ENCODE assay signal across 9 mouse cellular contexts in the genomic region with DNA sequence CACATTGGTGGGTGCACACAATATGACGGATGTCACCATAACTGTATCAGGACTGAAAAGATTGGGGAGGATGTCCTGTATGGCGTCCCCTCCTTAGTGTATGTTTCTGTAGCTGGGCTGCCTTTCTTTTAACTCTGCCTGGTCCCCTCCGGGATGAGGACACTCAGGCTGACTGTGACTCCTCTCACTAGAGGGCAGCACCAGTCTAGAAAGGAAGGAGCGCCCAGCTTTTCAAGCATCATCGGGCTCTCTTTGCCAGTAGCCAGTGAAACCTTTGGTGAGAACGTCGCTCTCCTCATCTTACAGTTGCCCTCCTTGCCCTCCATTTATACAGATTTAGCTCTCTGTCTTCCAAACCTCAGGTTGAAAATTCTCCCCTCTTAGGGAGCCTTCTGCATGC.
DNase-seq lines count a peak whose midpoint lies in the region; ATAC-seq and TF ChIP-seq lines count a peak whose summit lies in the region.
"Had no signal": no experiment of that assay in that cellular context is flagged by ENCODE, and none has a peak within 500 bp of the region (broad histone marks: within the 10 kb centered on the region; RNA-seq: fewer than 3 reads in every experiment).

No protein-coding gene starts in this region.

- TF ChIP-seq POLR2A in testis, adult 2 months (IDR thresholded peaks at IDR 0.05; ENCODE audit: control insufficient read depth, low read depth, low read length) = no peak

- 19% methylated on average over 7 of the region's 7 CpGs for WGBS in midbrain, embryonic 16.5 days

- peak; percentile 29; the same call in 1 of the 2 replicates for TF ChIP-seq CTCF in testis, adult 2 months (IDR thresholded peaks at IDR 0.05; ENCODE audit: control insufficient read depth, insufficient read depth, insufficient replicate concordance, low read depth, low read length)

- peaks cover 2% of the 10 kb centered on the region; the same call in 1 of the 2 replicates for H3K4me1 ChIP-seq in testis, adult 2 months (ENCODE audit: control insufficient read depth, insufficient read depth, low read length)
- H3K4me1 ChIP-seq in midbrain, embryonic 16.5 days (ENCODE audit: control insufficient read depth, insufficient read depth, low read length) = peaks cover 22% of the 10 kb centered on the region
- H3K4me1 ChIP-seq: liver, embryonic 15.5 days had no signal

- no peak overlapping the region for H3K9ac ChIP-seq in midbrain, embryonic 16.5 days (ENCODE audit: low read depth, low read length)
- H3K9ac ChIP-seq: liver, embryonic 15.5 days had no signal

- no peak overlapping the region for H3K27ac ChIP-seq in testis, adult 2 months (ENCODE audit: control insufficient read depth, insufficient read depth, low read depth, low read length)
- no peak overlapping the region for H3K27ac ChIP-seq in midbrain, embryonic 16.5 days (ENCODE audit: low read length)
- H3K27ac ChIP-seq: liver, embryonic 15.5 days had no signal

- no peak for DNase-seq in testis, postnatal 14 days (ENCODE audit: low spot score)
- DNase-seq in cerebellum, postnatal 14 days = peak; percentile 82 to 87
- peak; percentile 50 for DNase-seq in forelimb bud, embryonic 11.5 days (ENCODE audit: low read depth, low spot score)
- DNase-seq in layer of hippocampus, postnatal 14 days (ENCODE audit: low spot score in 2 of 2) = peak; percentile 53 to 58
- DNase-seq in B cell, adult 2 months = no peak

- H3K4me2 ChIP-seq in midbrain, embryonic 16.5 days (ENCODE audit: low read length) = peak overlapping the region; percentile 28
- H3K4me2 ChIP-seq: liver, embryonic 15.5 days had no signal

- H3K27me3 ChIP-seq in testis, adult 2 months (ENCODE audit: control insufficient read depth, insufficient read depth, low read length) = no peaks in the 10 kb centered on the region
- no peaks in the 10 kb centered on the region for H3K27me3 ChIP-seq in midbrain, embryonic 16.5 days (ENCODE audit: control insufficient read depth, insufficient read depth, low read depth, low read length)
- H3K27me3 ChIP-seq: liver, embryonic 15.5 days had no signal

- H3K36me3 ChIP-seq in testis, adult 2 months (ENCODE audit: control insufficient read depth, insufficient read depth, low read length) = no peaks in the 10 kb centered on the region
- H3K36me3 ChIP-seq in midbrain, embryonic 16.5 days (ENCODE audit: control insufficient read depth, insufficient read depth, low read length) = no peaks in the 10 kb centered on the region
- H3K36me3 ChIP-seq: liver, embryonic 15.5 days had no signal

- no peaks in the 10 kb centered on the region for H3K9me3 ChIP-seq in midbrain, embryonic 16.5 days (replicated peaks; ENCODE audit: control insufficient read depth, low read length, poor library complexity, severe bottlenecking)
- H3K9me3 ChIP-seq: liver, embryonic 15.5 days had no signal

- ATAC-seq in midbrain, embryonic 16.5 days = no peak; the same call in 1 of the 2 replicates

- H3K4me3 ChIP-seq in testis, adult 2 months (ENCODE audit: control insufficient read depth, low read depth, low read length) = peak overlapping the region; percentile 26
- H3K4me3 ChIP-seq in midbrain, embryonic 16.5 days (ENCODE audit: low read depth, low read length) = no peak overlapping the region
- H3K4me3 ChIP-seq: erythroblast, embryonic 14.5 days; liver, embryonic 15.5 days had no signal

Comparison
In these comparisons a context has a peak if more than half of its experiments do, and no peak if none do; other contexts are left out.
1. DNase-seq: peak in cerebellum, postnatal 14 days (2 of 2), forelimb bud, embryonic 11.5 days (single experiment) and layer of hippocampus, postnatal 14 days (2 of 2); none in testis, postnatal 14 days (single experiment) and B cell, adult 2 months (0 of 2).